Mouse (Mus musculus) C2C12 (cell line): ENCODE data around the gene Elmo3.

ENCODE experiments used
- CTCF ChIP-seq: IDR thresholded peaks from one replicate; pipeline ENCODE4 v1.5.1; 2011; ENCODE audit not compliant: control insufficient read depth, insufficient read depth, insufficient read length
- MAX ChIP-seq: IDR thresholded peaks from one replicate; pipeline ENCODE4 v1.6.1; 2011; ENCODE audit warnings: mild to moderate bottlenecking, control low read depth
- MYOG ChIP-seq: IDR thresholded peaks from one replicate; pipeline ENCODE4 v1.6.1; 2011; ENCODE audit not compliant: control insufficient read depth, insufficient read length; ENCODE audit errors: extremely low read depth

DNA sequence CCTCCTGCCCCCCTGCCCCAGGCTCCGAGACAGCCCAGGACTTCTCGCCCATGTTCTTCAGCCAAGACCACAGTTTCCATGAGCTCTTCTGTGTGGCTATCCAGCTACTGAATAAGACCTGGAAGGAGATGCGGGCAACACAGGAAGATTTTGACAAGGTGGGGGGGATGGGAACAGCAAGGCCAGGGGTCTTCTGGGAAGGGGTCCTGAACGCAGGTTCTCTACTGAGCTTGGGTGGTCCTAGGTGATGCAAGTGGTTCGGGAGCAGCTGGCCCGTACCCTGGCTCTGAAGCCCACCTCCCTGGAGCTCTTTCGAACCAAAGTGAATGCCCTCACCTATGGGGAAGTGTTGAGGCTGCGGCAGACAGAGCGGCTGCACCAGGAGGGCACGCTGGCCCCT is 3.0 kb downstream of the Elmo3 start:
- TF ChIP-seq CTCF (no peak), MAX (no peak), MYOG (no peak)
